Mouse (Mus musculus) neural tube, embryonic 14.5 days (tissue): ENCODE measurements around the gene Ggta1. TPM values are rescaled to one million over a fixed set of nuclear protein-coding genes. Genes with fewer than 3 reads are reported as not detected.

Experiments used
- ATAC-seq: fragments of 200-750 bp; cut with Nextera tagmentation; 2 replicates; pipeline ENCODE4 v1.8.0; 2017; ENCODE audit warnings: low read depth, mild to moderate bottlenecking, moderate TSS enrichment, moderate library complexity
- H3K27ac ChIP-seq: fragments of 300-500 bp; sonication (generic); 2 replicates; pipeline ENCODE4 v1.5.1; 2014; ENCODE audit warnings: low read depth, mild to moderate bottlenecking, control low read depth, low read length, moderate library complexity, mixed read lengths
- H3K27me3 ChIP-seq: fragments of 300-500 bp; sonication (generic); 2 replicates; pipeline ENCODE4 v1.6.1; 2014; ENCODE audit warnings: low read length; ENCODE audit not compliant: control insufficient read depth, insufficient read depth
- H3K36me3 ChIP-seq: fragments of 300-500 bp; sonication (generic); 2 replicates; pipeline ENCODE4 v1.6.1; 2014; ENCODE audit warnings: low read length, mixed read lengths; ENCODE audit not compliant: control insufficient read depth, insufficient read depth
- H3K4me1 ChIP-seq: fragments of 300-500 bp; sonication (generic); 2 replicates; pipeline ENCODE4 v1.6.1; 2014; ENCODE audit warnings: low read length; ENCODE audit not compliant: control insufficient read depth, insufficient read depth
- H3K4me2 ChIP-seq: fragments of 300-500 bp; sonication (generic); 2 replicates; pipeline ENCODE4 v1.6.1; 2014; ENCODE audit warnings: mild to moderate bottlenecking, low read depth, low read length, control low read depth
- H3K4me3 ChIP-seq: fragments of 300-500 bp; sonication (generic); 2 replicates; pipeline ENCODE4 v1.5.1; 2014; ENCODE audit warnings: low read depth, low read length, control low read depth, mixed read lengths
- H3K9ac ChIP-seq: fragments of 300-500 bp; sonication (generic); replicated peaks from 2 replicates; pipeline ENCODE4 v1.6.1; 2014; ENCODE audit warnings: low read depth, mild to moderate bottlenecking, control low read depth, low read length, mixed read lengths
- H3K9me3 ChIP-seq: fragments of 300-500 bp; sonication (generic); 2 replicates; pipeline ENCODE4 v1.6.1; 2016; ENCODE audit warnings: low read length; ENCODE audit not compliant: control insufficient read depth
- WGBS: fragments of 180-500 bp; shearing (Covaris S2); extraction: QIAGEN DNeasy Blood & Tissue Kit; methylation state at CpG from one replicate; pipeline ENCODE4 v1.1.7; 2014; 5-methylcytosine and 5-hydroxymethylcytosine counted together
- polyA plus RNA-seq: library from polyadenylated mRNA; unstranded; fragments of >200 nt; fragmentation: Nextera tagmentation; extraction: Ambion mirVana; gene quantifications from 2 replicates; pipeline ENCODE4 v1.2.1, GENCODE M21; 2014

Gene Ggta1
- polyA plus RNA-seq, 1 experiment from 2014 or later, result 5.3 TPM

GRCm38 (mm10) chr2:35412246-35412645, 50.8 kb downstream of the Ggta1 start:
- H3K9ac ChIP-seq, result no peak overlapping the region
- H3K4me1 ChIP-seq, result no peaks in the 10 kb centered on the region
- no peaks in the 10 kb centered on the region for H3K9me3 ChIP-seq
- no peak overlapping the region for H3K4me3 ChIP-seq
- ATAC-seq, result no peak
- WGBS, result 83% methylated on average over 2 of the region's 2 CpGs
- no peaks in the 10 kb centered on the region for H3K36me3 ChIP-seq
- H3K27ac ChIP-seq, result no peak overlapping the region
- no peak overlapping the region for H3K4me2 ChIP-seq
- H3K27me3 ChIP-seq, result no peaks in the 10 kb centered on the region

GRCm38 (mm10) chr2:35411640-35412190, 51.3 kb downstream of the Ggta1 start:
- ATAC-seq, result no peak
- Histone ChIP-seq H3K27ac (no peak overlapping the region), H3K36me3 (no peaks in the 10 kb centered on the region), H3K4me2 (no peak overlapping the region), H3K27me3 (no peaks in the 10 kb centered on the region), H3K9me3 (no peaks in the 10 kb centered on the region), H3K9ac (no peak overlapping the region), H3K4me1 (no peaks in the 10 kb centered on the region), H3K4me3 (no peak overlapping the region)
- WGBS, result 81% methylated on average over 10 of the region's 10 CpGs

- Histone ChIP-seq H3K27ac (no peak overlapping the region), H3K4me2 (no peak overlapping the region), H3K4me1 (no peaks in the 10 kb centered on the region), H3K4me3 (no peak overlapping the region), H3K9me3 (no peaks in the 10 kb centered on the region), H3K27me3 (no peaks in the 10 kb centered on the region), H3K36me3 (no peaks in the 10 kb centered on the region), H3K9ac (no peak overlapping the region)
- WGBS, result 93% methylated on average over 6 of the region's 6 CpGs
- ATAC-seq, result no peak
Observed at GRCm38 (mm10) chr2:35409466-35409865, 53.6 kb downstream of the Ggta1 start.

- H3K9ac ChIP-seq, result no peak overlapping the region
- H3K27me3 ChIP-seq, result no peaks in the 10 kb centered on the region
- no peak overlapping the region for H3K4me2 ChIP-seq
- no peaks in the 10 kb centered on the region for H3K9me3 ChIP-seq
- ATAC-seq, result no peak
- no peak overlapping the region for H3K27ac ChIP-seq
- no peaks in the 10 kb centered on the region for H3K4me1 ChIP-seq
- WGBS, result 88% methylated on average over 5 of the region's 5 CpGs
- no peak overlapping the region for H3K4me3 ChIP-seq
- no peaks in the 10 kb centered on the region for H3K36me3 ChIP-seq
Observed at GRCm38 (mm10) chr2:35408409-35409110, 54.5 kb downstream of the Ggta1 start.

GRCm38 (mm10) chr2:35407878-35408277, 55.2 kb downstream of the Ggta1 start:
- Histone ChIP-seq H3K27ac (no peak overlapping the region), H3K9ac (no peak overlapping the region), H3K36me3 (no peaks in the 10 kb centered on the region), H3K27me3 (no peaks in the 10 kb centered on the region), H3K9me3 (no peaks in the 10 kb centered on the region), H3K4me1 (no peaks in the 10 kb centered on the region), H3K4me3 (no peak overlapping the region), H3K4me2 (no peak overlapping the region)
- 84% methylated on average over 7 of the region's 7 CpGs for WGBS
- no peak for ATAC-seq

- no peak for ATAC-seq
- WGBS, result 90% methylated on average over 6 of the region's 6 CpGs
Observed at GRCm38 (mm10) chr2:35407266-35407665, 55.8 kb downstream of the Ggta1 start.

GRCm38 (mm10) chr2:35406611-35407010, 56.4 kb downstream of the Ggta1 start:
- ATAC-seq, result no peak
- H3K27me3 ChIP-seq, result no peaks in the 10 kb centered on the region
- H3K4me2 ChIP-seq, result no peak overlapping the region
- H3K36me3 ChIP-seq, result no peaks in the 10 kb centered on the region
- H3K4me1 ChIP-seq, result no peaks in the 10 kb centered on the region
- H3K9me3 ChIP-seq, result no peaks in the 10 kb centered on the region
- H3K4me3 ChIP-seq, result no peak overlapping the region
- 72% methylated on average over 1 of the region's 1 CpGs for WGBS
- H3K9ac ChIP-seq, result no peak overlapping the region
- H3K27ac ChIP-seq, result no peak overlapping the region

More at GRCm38 (mm10) chr2:35407266-35407665, 55.8 kb downstream of the Ggta1 start:
- H3K9me3 ChIP-seq, result no peaks in the 10 kb centered on the region
- H3K27me3 ChIP-seq, result no peaks in the 10 kb centered on the region
- H3K4me3 ChIP-seq, result no peak overlapping the region
- H3K27ac ChIP-seq, result no peak overlapping the region
- H3K36me3 ChIP-seq, result no peaks in the 10 kb centered on the region
- H3K4me1 ChIP-seq, result no peaks in the 10 kb centered on the region
- no peak overlapping the region for H3K4me2 ChIP-seq
- H3K9ac ChIP-seq, result no peak overlapping the region

- H3K9me3 ChIP-seq, result no peaks in the 10 kb centered on the region
- no peak for ATAC-seq
- no peak overlapping the region for H3K4me3 ChIP-seq
- H3K27ac ChIP-seq, result no peak overlapping the region
- no peaks in the 10 kb centered on the region for H3K4me1 ChIP-seq
- no peak overlapping the region for H3K9ac ChIP-seq
- WGBS, result 94% methylated on average over 16 of the region's 16 CpGs
- H3K4me2 ChIP-seq, result no peak overlapping the region
- no peaks in the 10 kb centered on the region for H3K36me3 ChIP-seq
- no peaks in the 10 kb centered on the region for H3K27me3 ChIP-seq
Observed at GRCm38 (mm10) chr2:35402391-35402790, 60.6 kb downstream of the Ggta1 start.

- Histone ChIP-seq H3K9me3 (no peaks in the 10 kb centered on the region), H3K4me3 (no peak overlapping the region), H3K9ac (no peak overlapping the region), H3K27ac (no peak overlapping the region), H3K36me3 (no peaks in the 10 kb centered on the region), H3K4me2 (no peak overlapping the region), H3K27me3 (no peaks in the 10 kb centered on the region), H3K4me1 (no peaks in the 10 kb centered on the region)
- ATAC-seq, result no peak
- 90% methylated on average over 7 of the region's 7 CpGs for WGBS
Observed at GRCm38 (mm10) chr2:35400739-35401138, 62.3 kb downstream of the Ggta1 start.
